Mouse (Mus musculus): ENCODE results near the gene Slc25a13.

Gene Slc25a13

DNA sequence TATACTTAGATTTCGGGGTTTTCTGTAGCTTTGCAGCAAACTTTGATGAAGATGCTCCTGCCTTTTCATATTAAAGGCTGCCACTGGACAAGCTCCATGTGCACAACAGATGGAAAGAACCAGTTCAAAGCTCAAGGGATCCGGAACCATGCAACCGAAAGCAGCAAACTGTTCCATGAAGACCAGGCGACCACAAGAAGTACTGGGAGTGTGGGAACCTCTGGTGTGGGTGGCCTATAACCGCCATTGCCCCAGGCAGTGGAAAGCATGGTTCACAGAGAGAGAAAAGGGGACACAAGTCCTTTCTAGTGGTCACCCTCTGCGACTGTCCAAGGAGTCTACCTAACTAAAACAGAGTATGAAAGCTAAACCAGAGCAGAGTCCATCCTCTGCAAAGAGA lies 66.2 kb downstream of the Slc25a13 start:
- ChIA-PET POLR2A (interaction anchor here in 2 of 4 experiments (1.0 to 12.2 kb wide), 6 partner anchors 10 to 49 kb away, joined by 3 to 206 read pairs (median 4); no protein-coding TSS in a partner anchor), CTCF (interaction anchor here in 1 of 4 experiments (2.1 kb wide), 1 partner anchor 14 kb away, joined by 7 read pairs; no protein-coding TSS in a partner anchor)

DNA sequence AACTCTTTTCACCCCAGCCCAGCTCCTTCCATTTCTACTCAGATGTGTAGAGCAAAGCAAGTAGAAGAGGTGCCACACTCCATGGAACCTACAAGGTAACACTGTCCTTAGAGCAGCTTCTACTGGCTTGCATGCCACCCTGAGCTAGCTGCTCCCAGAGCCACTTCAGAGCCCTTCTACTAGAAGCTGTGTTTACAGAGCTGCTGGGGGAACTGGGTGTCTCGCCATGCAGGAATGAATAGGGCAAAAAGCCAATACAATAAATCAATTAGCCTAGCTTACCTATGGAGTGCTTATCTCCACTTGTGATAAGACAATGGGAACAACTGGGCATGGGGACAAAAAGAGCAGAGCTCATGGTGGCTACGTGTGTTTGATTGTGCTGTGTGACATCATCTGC lies 67.2 kb downstream of the Slc25a13 start:
- ChIA-PET POLR2A (interaction anchor here in 2 of 4 experiments (0.5 to 12.2 kb wide), 9 partner anchors 10 to 710 kb away, joined by 3 to 206 read pairs (median 6); no protein-coding TSS in a partner anchor), CTCF (interaction anchor here in 1 of 4 experiments (2.1 kb wide), 1 partner anchor 13 kb away, joined by 7 read pairs; no protein-coding TSS in a partner anchor)

DNA sequence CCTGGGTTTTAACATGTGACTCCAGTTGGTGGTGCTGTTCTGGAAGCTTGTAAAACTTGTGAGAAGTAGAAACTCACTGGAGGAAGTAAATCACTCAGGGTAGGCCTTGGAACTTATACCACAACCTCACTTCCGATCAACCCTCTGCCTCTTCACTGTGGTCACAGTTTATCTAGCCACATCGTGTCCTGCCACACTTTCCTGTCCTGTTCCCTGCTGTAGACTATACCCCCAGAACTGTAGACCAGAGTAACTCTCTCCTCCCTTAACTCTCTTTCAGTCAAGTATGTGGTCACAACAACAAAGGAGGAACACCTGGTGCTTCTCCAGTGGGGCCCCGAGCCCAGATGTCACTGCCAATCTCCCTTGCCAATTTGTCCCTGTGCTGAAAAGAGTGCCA lies 67.6 kb downstream of the Slc25a13 start:
- CTCF ChIA-PET = interaction anchor here in 1 of 4 experiments (2.1 kb wide), 1 partner anchor 13 kb away, joined by 7 read pairs; no protein-coding TSS in a partner anchor
- POLR2A ChIA-PET = interaction anchor here in 2 of 4 experiments (0.7 to 12.2 kb wide), 12 partner anchors 9 to 64 kb away, joined by 3 to 206 read pairs (median 4); no protein-coding TSS in a partner anchor

DNA sequence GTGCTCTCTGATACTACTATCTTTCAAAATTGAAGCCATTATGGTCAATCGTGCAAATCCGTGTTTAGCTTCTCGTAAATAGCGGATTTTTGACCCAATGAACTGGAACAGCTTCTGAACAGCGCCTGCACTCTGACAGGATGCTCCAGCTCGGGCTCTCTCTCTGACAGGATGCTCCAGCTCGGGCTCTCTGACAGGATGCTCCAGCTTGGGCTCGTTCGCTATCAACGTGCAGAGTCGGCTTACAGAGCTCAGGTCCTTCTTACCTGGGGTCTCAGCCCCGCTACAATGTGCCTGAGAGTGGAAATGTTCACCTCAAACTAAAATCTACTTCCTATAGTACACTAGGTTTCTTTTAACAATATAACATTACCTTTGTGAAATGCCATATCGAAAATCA lies 71.6 kb downstream of the Slc25a13 start:
- CTCF ChIA-PET = interaction anchor here in 1 of 4 experiments (1.6 kb wide), 1 partner anchor 9 kb away, joined by 5 read pairs; no protein-coding TSS in a partner anchor
- POLR2A ChIA-PET = interaction anchor here in 2 of 4 experiments (0.9 to 16.6 kb wide), 14 partner anchors 8 to 72 kb away, joined by 3 to 206 read pairs (median 4); partner anchors contain the start of gene Slc25a13 (in 1 of the 2)

DNA sequence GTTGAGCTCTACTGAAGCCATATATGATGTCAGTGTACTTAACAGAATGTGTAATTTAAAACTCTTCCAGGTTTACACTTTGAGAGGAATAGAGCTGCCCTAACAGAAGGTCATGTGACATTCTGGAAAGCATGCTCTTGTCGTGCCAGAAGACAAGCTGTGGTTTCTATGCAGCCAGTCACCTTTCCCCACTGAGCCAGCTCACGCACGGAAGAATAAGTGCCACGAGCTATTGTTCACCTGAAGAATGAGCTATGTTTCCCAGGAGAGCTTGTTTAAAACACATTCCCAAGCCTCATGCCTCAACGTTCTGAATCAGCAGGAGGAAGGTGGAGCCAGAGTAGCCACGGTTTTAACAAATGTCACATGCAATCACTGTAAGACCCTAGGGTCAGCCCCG lies 73.4 kb downstream of the Slc25a13 start:
- POLR2A ChIA-PET = interaction anchor here in 3 of 4 experiments (0.8 to 16.6 kb wide), 21 partner anchors 8 to 94 kb away, joined by 3 to 222 read pairs (median 4); no protein-coding TSS in a partner anchor
- CTCF ChIA-PET = interaction anchor here in 3 of 4 experiments (0.6 to 0.8 kb wide), 3 partner anchors 9 to 43 kb away, joined by 3 read pairs; no protein-coding TSS in a partner anchor

DNA sequence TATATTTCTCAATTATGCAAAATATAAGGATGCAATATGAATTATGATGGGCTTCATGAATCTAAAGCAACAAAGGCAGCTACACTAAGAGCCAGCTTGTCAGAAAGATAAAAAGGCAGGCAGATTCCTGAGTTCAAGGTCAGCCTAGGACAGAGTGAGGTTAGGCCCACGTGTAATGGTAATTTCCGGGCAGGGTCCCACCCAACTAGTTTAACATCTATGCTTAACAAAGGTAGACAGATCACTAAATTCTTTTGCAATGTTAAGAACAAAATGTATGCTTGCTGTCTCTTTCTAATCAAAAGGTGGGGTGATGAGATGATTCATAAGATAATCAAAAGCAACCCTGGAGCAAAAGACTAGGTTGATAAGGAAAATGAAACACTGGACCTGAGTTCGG lies 76.6 kb downstream of the Slc25a13 start:
- ChIA-PET CTCF (interaction anchor here in 1 of 4 experiments (0.6 kb wide), 1 partner anchor 77 kb away, joined by 3 read pairs; no protein-coding TSS in a partner anchor), POLR2A (interaction anchor here (0.6 to 16.6 kb wide), 44 partner anchors 9 to 863 kb away, joined by 3 to 222 read pairs (median 5); partner anchors contain the start of gene Slc25a13 (in 2 of the 4))

DNA sequence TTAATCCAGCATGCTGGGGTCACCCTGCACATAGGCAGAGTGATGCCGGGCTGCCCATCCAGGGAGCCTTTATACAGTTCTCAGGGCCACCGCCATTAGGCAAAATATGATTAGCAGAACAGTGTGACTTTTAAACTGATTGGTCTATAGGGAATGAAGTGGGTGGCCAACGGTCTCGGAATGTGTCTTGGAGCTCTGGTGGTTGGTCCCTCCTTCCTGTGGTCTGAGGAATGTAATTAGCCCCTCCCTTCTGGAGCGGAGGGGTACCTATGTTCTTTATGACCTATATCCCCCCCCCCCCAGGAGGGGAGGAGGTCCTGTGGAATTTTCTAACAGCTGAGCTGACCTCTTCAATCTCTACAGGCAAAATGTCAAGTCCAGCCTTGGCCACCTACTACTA lies 77.9 kb downstream of the Slc25a13 start:
- ChIA-PET POLR2A (interaction anchor here in 3 of 4 experiments (0.6 to 16.6 kb wide), 38 partner anchors 9 to 139 kb away, joined by 3 to 222 read pairs (median 5); partner anchors contain the start of gene Slc25a13 (in 2 of the 3)), CTCF (no interaction called here)

DNA sequence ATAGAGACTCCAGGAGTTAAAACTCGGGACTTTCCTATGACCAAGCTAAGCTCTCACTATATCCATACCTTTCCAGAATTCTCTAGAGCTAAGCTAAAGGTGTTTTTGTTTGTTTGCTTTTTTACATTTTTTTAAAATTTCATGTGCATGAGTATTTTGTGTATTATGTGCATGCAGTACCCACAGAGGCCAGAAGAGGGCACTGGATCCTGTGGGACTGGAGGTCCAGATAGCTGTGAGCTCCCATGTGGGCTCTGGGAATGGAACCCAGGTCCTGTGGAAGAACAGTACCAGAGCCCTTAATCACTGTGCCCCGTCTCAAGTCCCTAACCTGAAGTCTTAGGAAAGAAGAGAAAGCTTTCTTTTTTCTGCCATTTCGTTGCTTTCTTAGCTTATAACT lies 80.2 kb downstream of the Slc25a13 start:
- ChIA-PET CTCF (interaction anchor here (0.5 to 2.9 kb wide), 40 partner anchors 9 to 751 kb away, joined by 3 to 11 read pairs (median 4); no protein-coding TSS in a partner anchor), POLR2A (interaction anchor here (0.5 to 16.6 kb wide), 40 partner anchors 9 to 735 kb away, joined by 3 to 222 read pairs (median 4); partner anchors contain the start of genes Sem1 (in 2 of the 4) and Slc25a13 (in 1 of the 4))

DNA sequence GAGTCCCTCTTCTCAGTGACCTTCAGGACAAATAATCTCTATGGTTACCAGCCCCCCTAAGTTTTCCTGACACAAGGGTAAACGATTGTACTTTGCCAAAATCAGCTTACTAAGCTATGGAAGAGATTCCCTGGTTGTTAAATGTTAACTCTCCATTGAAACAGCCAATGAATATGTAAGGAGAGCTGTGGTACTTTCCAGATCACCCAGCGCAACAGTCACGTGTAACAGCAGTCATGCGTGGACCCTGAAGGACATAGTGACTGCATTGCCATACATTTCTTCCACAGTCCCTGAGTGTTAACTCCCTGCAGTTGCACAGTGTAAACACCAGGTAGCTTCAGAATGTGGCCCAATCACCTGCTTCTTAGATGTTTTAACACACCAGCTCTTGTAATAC lies 82.0 kb downstream of the Slc25a13 start:
- ChIA-PET POLR2A (interaction anchor here in 3 of 4 experiments (0.7 to 16.6 kb wide), 27 partner anchors 9 to 145 kb away, joined by 3 to 222 read pairs (median 6); partner anchors contain the start of gene Slc25a13 (in 1 of the 3)), CTCF (interaction anchor here (0.5 to 2.9 kb wide), 7 partner anchors 9 to 155 kb away, joined by 3 to 9 read pairs (median 3); no protein-coding TSS in a partner anchor)

DNA sequence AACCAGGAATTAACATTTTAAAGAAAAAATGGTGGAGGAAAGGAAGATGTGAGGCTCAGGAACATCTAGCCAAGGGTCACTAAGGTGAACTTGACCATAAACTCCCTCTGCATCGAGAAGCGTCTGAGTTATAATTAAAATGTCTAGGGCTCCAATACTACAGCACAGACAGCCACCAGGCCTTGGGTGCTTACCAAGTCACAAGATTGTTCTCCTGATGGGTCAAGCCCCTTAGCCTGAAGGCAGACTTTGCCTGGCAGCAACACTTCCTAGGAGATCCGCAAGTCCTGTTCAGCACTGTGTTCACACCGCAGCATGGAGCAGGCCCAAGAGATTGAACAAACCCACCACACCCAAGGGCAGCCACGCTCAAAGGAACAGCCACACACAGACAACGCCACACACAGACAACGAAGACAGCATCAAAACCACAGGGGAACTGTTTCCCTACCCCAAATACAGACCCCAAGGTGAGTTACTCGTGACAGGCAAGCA lies 83.4 kb downstream of the Slc25a13 start:
- ChIA-PET POLR2A (interaction anchor here in 2 of 4 experiments (0.8 to 16.6 kb wide), 13 partner anchors 8 to 76 kb away, joined by 3 to 222 read pairs (median 12); no protein-coding TSS in a partner anchor), CTCF (interaction anchor here in 2 of 4 experiments (0.6 to 1.3 kb wide), 2 partner anchors 64 to 156 kb away, joined by 3 to 5 read pairs; no protein-coding TSS in a partner anchor)

DNA sequence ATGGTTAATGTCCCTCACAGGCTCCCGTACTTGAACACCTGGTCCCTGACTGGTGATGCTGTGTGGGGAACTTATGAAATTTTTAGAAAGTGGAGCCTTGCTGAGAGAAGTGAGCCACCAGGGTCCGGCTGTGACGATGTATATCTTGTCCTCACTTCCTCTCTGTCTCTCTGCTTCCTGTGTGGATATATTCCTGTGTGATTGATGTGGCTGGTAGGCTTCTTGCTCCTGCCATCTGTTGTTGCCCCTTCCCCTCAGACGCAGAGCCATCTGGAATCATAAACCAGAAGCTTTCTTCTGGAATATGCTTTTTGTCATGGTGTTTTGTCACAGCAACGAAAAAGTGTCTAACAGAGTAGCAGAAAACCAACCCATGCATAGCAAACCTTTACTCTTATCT lies 84.9 kb downstream of the Slc25a13 start:
- ChIA-PET POLR2A (interaction anchor here in 1 of 4 experiments (1.9 to 16.6 kb wide), 6 partner anchors 11 to 78 kb away, joined by 7 to 222 read pairs (median 88); no protein-coding TSS in a partner anchor), CTCF (interaction anchor here in 1 of 4 experiments (0.7 kb wide), 1 partner anchor 10 kb away, joined by 7 read pairs; no protein-coding TSS in a partner anchor)

DNA sequence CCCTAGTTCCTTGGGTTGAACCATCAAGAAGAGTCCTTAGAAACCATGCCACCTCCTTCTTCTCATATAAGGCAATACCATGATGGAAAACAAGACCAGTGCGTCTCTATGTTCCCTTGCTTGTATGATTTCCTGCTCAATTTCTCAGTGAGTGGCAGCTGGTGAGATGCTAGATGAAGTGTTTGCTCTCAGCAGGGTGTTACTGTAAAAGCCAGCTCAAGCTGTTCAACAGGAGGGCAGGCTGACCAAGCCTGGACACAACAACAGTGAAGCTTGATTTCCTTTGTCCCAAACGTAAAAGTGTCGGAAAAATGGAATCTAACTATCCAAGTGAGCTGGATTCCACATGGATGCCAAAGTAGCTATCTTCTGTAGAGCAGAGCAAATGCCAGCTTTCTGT lies 91.4 kb downstream of the Slc25a13 start:
- ChIA-PET CTCF (interaction anchor here in 1 of 4 experiments (0.6 kb wide), 1 partner anchor 9 kb away, joined by 3 read pairs; no protein-coding TSS in a partner anchor), POLR2A (interaction anchor here in 1 of 4 experiments (0.7 to 1.2 kb wide), 4 partner anchors 9 to 30 kb away, joined by 3 to 12 read pairs (median 4); no protein-coding TSS in a partner anchor)

DNA sequence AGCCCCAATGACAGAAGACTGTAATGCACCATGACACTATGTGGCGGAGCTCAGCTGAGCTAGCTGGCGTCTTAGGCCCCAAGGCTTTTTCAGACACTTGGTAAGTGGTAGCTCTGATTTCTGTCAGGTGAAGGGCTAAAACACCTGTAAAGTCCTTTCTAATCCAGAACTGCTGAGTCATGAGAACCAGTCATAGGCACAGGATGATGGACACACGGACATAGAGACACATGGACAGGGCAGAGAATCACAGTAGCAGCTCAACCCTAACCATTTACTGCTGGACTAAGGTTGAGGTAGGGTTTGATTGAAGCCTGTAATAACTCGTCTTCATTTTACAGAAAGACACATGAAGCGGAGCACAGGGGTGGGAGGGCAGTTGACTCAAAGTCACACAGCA lies 95.1 kb downstream of the Slc25a13 start:
- POLR2A ChIA-PET = interaction anchor here in 2 of 4 experiments (0.6 to 11.0 kb wide), 11 partner anchors 8 to 1590 kb away, joined by 3 to 101 read pairs (median 5); partner anchors contain the start of gene Slc25a13 (in 1 of the 2)
- CTCF ChIA-PET = interaction anchor here in 1 of 4 experiments (0.5 to 0.6 kb wide), 2 partner anchors 11 to 459 kb away, joined by 3 to 7 read pairs; no protein-coding TSS in a partner anchor

DNA sequence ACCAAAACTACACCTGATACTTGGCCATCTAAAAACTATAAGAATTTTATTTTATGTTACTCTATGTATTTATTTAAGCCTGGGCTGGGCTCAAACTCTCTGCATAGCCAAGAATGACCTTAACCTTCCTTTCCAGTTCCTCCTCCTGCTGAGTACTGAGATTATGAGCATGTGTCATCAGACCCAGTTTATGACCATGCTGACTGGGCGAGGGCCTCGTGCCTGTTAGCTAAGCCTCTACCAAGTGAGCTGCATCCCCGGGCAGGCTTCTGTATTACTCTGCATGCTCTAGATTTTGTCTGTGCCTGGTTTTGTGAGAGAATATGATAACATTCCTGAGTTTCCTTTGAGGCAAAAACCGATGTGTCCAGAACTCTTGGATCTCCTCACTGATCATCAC lies 96.1 kb downstream of the Slc25a13 start:
- ChIA-PET CTCF (no interaction called here), POLR2A (interaction anchor here in 2 of 4 experiments (0.7 to 11.0 kb wide), 8 partner anchors 10 to 556 kb away, joined by 3 to 101 read pairs (median 5); no protein-coding TSS in a partner anchor)

DNA sequence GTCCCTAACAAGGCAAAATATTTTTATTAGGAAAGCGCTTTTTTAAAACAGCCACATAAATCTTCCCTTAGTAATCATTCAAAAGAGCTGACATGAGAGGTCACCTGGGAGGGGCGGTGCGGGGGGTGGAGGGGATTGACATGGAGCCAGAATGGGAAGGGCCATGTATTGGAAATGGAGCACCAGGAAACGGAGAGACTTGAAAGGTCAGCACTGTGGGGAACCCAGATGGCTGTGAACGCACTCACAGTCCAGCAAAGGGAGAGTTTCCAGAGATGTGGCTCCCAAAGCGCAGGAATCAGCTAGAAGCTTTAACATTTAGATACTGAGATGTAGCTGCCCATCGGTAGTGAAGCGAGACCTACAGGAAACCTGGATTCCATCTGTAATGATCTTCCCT lies 101.2 kb downstream of the Slc25a13 start:
- ChIA-PET CTCF (no interaction called here), POLR2A (interaction anchor here in 2 of 4 experiments (0.5 to 11.0 kb wide), 11 partner anchors 11 to 92 kb away, joined by 3 to 101 read pairs (median 5); no protein-coding TSS in a partner anchor)

DNA sequence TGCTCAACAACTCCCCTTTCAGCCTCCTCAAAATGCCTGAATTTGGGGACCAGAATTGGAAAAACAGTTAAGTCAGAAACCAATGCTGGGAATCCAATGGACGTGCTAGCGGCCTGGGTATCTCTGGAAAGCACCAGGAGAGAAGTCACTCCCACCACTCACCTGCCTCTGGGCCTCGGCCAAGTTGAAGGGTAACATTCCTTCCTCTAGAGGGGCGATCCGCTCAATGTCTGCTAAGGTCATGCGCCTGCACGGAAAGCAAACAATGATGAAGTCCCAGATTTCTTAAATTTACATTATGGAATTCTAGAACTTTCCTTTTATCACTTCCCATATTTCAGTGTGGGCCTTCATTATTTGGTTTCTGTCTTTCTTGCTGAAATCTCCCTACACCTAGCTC lies 103.2 kb downstream of the Slc25a13 start:
- POLR2A ChIA-PET = interaction anchor here in 3 of 4 experiments (0.6 to 11.0 kb wide), 10 partner anchors 9 to 465 kb away, joined by 3 to 101 read pairs (median 6); partner anchors contain the start of gene Sem1 (in 1 of the 3)
- CTCF ChIA-PET = interaction anchor here in 2 of 4 experiments (0.6 to 1.2 kb wide), 2 partner anchors 23 to 83 kb away, joined by 3 to 4 read pairs; no protein-coding TSS in a partner anchor

DNA sequence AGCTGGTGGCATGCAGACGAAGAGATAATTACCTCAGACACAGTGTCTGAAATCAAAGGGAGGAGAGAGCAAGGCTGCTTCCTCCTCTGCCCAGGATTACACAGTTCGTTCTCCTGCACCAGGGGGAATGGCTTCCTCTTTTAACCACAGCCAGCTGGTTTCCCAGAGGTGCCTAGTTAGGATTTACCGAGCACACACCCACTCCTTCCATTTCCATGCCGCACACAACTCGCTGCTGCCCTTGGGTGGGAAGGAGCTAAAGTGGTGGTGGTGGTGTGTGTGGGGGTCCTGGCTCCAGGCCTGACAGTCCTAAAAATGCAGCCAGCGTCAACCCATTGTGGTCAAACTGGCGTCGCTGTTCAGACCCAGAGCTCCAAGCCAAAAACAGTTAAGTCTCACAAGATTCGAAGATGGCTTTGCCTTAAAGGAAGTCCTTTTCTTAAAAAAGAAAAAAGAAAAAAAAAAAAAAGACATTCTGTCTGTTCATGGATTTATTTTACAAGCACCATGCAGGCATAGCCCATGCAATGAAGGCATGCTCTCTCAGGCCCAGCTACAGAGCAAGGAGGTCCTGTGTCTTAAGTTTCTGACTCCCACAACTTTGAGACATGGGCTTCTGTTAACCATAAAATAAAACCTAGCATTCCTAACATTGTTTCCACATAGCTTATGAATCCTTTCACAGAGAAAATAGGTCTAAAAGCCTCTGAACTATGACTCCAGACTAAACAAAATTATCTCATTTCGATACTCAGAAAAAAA lies 104.0 kb downstream of the Slc25a13 start:
- ChIA-PET POLR2A (interaction anchor here in 2 of 4 experiments (0.6 to 11.0 kb wide), 14 partner anchors 8 to 763 kb away, joined by 3 to 101 read pairs (median 4); partner anchors contain the start of gene Sem1 (in 1 of the 2)), CTCF (interaction anchor here in 2 of 4 experiments (0.7 kb wide), 2 partner anchors 24 to 227 kb away, joined by 3 to 7 read pairs; no protein-coding TSS in a partner anchor)

All from embryonic stem cell, embryonic (primary cell).